Mouse (Mus musculus) neutrophil, adult 5-6 weeks (primary cell): ENCODE results near the gene Pet2. TPM values are rescaled to one million over a fixed set of nuclear protein-coding genes. Genes with fewer than 3 reads are reported as not detected.

Source experiments
- ATAC-seq: fragments of 151-379, 151-347 bp; 2 replicates; pipeline ENCODE4 v1.8.0; 2017; ENCODE audit warnings: mild to moderate bottlenecking, moderate TSS enrichment; ENCODE audit not compliant: insufficient number of reproducible peaks, poor library complexity, low FRiP score, severe bottlenecking; ENCODE audit errors: extremely low read depth
- total RNA-seq: library from RNA; stranded (forward); fragments of 200-1000 nt; gene quantifications from 2 replicates; pipeline ENCODE4 v1.2.3, GENCODE M21; 2017

Gene Pet2
- total RNA-seq, result not detected in 2 replicates

DNA sequence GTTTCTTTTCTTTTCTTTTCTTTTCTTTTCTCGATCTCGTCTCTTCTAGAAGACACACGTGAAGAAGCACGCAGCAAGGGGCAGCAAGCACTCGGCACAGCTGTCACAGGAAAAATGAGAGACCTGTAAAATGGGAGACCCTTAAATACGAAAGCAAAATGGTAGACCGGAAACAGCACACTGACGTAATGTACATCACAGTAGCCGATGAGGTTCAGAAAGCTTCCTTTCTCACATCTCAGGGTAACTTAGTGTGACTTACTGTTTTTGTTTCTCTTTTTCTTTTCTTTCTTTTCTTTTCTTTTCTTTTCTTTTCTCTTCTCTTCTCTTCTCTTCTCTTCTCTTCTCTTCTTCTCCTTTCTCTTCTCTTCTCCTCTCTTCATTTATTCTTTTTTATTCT, at the start of gene Pet2:
TSS of gene Pet2 (minus strand) at position 101 of the 400 bp plus-strand sequence.
- no peak for ATAC-seq
